Mouse (Mus musculus): Measurements from ENCODE around the gene Srsf3.
"Not testable (repeated sequence)": the region's sequence is repeated elsewhere in the genome, so short reads cannot be mapped to it uniquely, and the experiment has no call there.

Gene Srsf3

GRCm38 (mm10) chr17:29018292-29018984 is 14.0 kb upstream of the Srsf3 start:
- DNase-seq (ENCODE audit: low spot score in 2 of 2): no peak

- DNase-seq (ENCODE audit: low spot score in 2 of 2): no peak
These were observed 13.0 kb upstream of the Srsf3 start for GRCm38 (mm10) chr17:29019391-29019790.

- no peak for DNase-seq (ENCODE audit: low spot score in 2 of 2)
These were observed 12.0 kb upstream of the Srsf3 start for GRCm38 (mm10) chr17:29020444-29020843.

DNA sequence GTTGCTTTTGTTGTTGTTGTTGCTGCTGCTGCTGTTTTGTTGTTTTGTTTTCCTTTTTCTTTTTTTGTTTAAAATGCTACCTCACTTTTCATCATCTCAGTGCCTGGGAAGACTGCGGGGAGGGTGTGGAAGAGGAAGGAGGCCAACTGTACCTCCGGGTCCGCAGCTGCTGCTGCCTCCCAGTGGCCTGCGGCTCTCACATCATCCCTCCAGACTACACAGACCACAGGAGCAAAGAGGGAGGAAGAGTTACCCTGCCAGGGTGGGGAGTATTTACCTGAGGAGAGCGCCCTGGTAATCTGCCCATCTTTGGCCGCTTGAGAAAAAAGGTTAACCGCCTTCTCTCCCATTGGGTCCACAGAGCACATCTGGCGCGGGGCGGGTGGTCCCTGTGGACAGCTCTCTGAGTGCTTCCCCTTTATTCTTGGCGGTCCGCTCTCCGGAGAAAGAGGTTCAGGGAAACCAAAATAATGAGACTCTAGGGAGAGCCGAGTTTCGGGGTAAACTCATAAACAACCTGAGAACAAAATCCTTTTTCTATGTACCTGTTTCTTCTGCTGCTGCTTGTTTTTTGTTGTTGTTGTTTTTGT is 10.1 kb upstream of the Srsf3 start:
- DNase-seq (ENCODE audit: low spot score in 2 of 2): no peak

- no peak for DNase-seq (ENCODE audit: low spot score in 2 of 2)
These were observed 9.1 kb upstream of the Srsf3 start for GRCm38 (mm10) chr17:29023346-29023745.

- no peak for DNase-seq (ENCODE audit: low spot score in 2 of 2)
These were observed 8.2 kb upstream of the Srsf3 start for GRCm38 (mm10) chr17:29024047-29024892.

DNA sequence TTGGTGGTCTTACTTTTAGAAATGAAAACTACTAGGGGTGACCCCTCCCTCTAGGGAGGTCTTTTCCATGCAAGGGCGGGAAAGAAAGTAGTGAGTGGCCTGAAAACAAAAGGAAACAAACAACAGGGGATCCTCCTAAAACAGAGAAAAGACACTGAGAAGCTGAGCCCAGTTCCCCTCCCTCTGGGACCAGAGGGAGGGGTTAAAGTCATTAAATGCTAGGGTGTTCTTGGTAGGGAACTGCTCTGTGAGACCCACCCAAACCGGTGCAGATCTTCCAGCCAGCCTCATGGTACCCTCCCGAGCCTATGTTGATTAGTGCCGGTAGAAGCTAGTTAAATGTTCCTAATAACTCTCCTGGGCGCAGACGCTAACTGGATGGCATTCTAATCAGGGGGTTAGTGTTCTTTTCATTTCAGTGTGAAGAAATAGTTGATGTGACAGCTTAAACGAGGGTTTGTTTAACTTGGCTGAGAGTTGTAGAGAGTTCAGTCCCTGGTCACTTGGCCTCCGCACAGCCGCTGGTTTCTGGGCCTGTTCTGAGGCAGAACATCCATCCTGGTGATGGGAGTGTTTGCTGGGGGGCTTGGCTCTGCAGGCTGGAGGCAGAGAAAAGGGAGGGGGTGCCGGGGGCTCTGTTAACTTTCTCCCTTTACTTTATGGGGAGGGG is 7.4 kb upstream of the Srsf3 start:
- DNase-seq (ENCODE audit: low spot score in 2 of 2): no peak

DNA sequence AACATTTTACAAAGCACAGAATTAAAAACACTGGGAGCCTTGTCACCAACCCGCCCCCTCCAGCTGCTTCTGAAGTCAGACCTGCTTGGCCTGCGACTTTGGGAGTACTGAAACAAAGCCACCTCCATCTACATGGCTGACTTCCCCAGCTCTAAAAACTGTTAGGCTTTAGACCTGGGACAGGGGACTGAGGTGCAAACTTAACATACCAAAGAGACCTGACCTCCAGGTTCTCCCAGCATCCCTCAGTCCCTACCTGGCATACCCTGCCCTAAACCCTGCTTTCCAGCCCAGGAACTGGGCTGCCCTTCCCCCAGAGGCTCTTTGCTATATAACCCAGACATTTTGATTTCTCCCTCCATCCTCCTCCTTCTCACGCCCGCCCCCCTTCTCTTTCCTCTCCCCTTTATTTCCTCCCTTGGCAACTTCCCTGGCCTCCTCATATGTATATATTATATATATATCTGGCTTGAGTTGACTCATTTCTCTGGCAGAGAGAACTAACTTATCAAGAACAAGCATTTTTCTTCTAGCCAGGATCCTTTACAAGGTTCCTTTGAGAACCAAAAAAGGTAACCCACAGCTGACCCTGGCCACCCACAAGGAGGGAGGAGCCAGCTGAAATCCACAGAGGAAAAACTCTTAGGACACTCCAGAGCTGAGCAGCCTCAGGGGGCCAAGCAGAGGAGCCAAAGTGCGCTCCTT is 5.6 kb upstream of the Srsf3 start:
- DNase-seq (ENCODE audit: low spot score in 2 of 2): no peak

DNA sequence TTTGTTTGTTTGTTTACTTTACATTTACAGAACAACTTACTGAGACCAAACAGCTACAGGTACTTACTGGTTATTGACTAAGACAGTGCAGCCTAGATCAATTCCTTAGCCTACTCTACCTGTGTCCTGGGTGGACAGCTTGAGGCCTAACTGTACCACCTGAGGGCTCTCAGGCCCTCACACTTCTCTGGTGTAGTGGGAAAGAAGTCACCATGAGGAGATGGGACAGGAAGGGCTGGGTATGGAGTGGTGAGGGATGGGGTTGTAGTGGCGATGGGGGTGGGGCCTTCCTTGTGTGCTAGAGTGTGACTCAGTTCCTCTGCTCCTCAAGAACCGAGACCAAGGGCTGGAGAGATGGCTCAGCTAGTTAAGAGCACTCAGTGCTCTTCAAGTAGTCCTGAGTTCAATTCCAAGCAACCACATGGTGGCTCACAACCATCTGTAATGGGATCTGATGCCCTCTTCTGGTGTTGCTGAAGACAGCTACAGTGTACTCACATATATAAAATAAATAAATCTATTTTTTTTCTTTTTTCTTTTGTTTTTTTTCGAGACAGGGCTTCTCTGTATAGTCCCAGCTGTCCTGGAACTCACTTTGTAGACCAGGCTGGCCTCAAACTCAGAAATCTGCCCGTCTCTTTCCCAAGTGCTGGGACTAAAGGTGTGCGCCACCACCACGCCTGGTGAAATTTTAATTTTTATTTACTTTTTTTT is 1.9 kb upstream of the Srsf3 start:
- DNase-seq (ENCODE audit: low spot score in 2 of 2): no peak

- not testable (repeated sequence) for DNase-seq (ENCODE audit: low spot score in 2 of 2)
These were observed 1.2 kb upstream of the Srsf3 start for GRCm38 (mm10) chr17:29031085-29031711.

GRCm38 (mm10) chr17:29031771-29032273 is 606 bp upstream of the Srsf3 start:
- DNase-seq (ENCODE audit: low spot score in 2 of 2): no peak

DNA sequence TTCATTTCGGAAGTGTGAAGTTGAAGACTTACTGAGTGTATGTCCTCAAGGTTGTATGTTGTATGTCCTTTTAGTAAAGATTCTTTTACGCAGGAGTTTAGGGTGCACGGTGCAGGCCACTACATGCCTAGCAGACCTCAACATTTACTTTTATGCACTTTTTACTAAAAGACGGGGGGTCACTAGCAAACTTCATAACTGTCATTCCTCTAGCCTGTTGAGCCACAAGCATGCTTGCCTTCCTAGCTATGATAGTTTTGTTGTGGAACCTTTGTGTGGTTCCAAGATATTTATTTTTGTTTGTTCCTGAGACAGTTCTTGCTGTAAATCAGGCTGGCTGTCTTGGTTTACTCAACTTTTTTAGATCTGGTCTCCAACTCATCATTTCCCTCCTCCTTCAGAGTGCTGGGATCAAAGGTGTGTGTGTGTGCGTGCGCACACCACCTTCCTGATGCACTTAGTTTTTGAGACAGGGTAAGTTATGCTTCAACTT is 1.2 kb downstream of the Srsf3 start:
- no peak for DNase-seq (ENCODE audit: low spot score in 2 of 2)

DNA sequence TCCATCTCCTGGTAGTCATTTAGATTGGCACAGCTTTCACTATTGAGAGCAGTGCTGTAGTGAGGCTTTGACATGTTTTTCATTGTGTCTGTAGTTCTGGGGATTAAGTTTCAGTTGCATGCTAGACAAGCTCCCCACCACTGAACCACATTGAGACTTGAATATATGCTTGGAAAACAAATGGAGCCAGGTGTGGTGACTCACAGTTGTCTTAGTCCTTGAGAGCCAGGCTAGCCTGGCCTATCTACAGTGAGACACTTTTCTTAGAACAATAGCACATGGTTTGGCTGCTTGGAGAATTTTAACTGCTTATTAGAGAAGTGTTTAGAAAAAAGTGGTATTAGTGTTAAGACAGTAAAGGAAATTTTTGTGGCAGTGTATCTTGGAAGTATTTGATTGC is 1.8 kb downstream of the Srsf3 start:
- DNase-seq (ENCODE audit: low spot score in 2 of 2): no peak

- no peak for DNase-seq (ENCODE audit: low spot score in 2 of 2)
These were observed 3.1 kb downstream of the Srsf3 start for GRCm38 (mm10) chr17:29035506-29035905.

- DNase-seq (ENCODE audit: low spot score in 2 of 2): no peak
These were observed 6.9 kb downstream of the Srsf3 start for GRCm38 (mm10) chr17:29039351-29039750.

DNA sequence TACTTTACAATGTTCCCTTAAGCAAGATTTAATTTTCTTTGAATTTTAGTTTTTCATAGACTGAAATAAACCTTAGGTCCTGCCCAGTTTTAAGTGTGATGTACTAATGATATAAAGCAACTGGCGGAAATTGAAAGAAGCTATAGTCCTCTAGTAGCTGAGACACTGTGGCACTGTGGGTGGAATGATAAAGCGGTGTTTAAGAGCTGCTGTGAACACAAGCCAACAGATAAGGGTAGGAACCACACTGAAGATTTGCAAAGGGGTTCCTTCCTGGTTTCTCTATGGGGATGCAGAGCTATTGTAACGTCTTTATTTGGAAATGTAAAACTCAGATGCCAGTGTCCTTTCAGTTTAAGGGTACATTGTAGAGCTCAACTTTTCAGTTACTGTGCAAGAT is 9.2 kb downstream of the Srsf3 start:
- DNase-seq (ENCODE audit: low spot score in 2 of 2): not testable (repeated sequence)

DNA sequence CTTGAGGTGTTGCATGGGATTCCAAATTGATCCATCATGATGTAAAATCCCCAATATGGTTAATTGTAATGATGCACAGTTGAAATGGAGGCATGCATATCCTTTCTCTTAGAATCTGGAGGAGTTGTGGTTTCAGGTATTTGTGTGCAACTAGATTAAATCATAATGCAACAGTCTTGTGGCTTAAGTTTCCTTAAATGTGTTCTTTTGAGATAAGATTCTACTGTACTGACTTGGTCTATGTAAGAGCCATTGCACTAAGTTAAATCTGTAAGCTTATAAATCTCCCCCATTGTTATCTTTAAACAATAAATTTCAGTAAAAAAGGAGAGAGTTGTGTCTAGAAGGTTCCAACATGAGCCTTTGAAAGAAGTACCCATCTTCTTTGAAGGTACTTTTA is 10.1 kb downstream of the Srsf3 start:
- DNase-seq (ENCODE audit: low spot score in 2 of 2): no peak

DNA sequence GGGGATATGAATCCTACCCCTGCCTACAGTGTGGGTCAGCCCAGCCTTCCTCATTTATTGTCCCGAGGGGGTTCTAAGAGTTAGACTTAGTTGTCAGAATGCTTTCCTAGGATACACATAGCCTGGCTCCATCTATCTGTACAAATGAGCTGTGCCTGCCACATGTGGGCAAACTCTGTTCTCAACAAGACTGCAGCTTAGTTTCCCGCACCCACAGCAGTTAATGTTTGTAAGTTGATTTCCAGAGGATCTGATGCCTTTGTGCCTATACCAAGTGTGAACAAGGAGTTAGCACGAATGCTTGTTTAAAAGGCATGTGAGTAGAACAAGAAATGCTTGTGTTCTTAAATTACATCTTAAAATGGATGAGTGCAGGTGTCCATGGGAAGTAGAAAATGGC is 11.2 kb downstream of the Srsf3 start:
- no peak for DNase-seq (ENCODE audit: low spot score in 2 of 2)

GRCm38 (mm10) chr17:29044146-29044924 is 11.9 kb downstream of the Srsf3 start:
- no peak for DNase-seq (ENCODE audit: low spot score in 2 of 2)
